Mouse (Mus musculus) spleen, adult 2 months (tissue): ENCODE results near the gene Crot. TPM values are rescaled to one million over a fixed set of nuclear protein-coding genes. Genes with fewer than 3 reads are reported as not detected.

Source experiments
- DNase-seq, 2 experiments: peaks; one replicate each; pipeline versions ENCODE4 v3.0.0 to v3.0.0-alpha.2; 2012 to 2021; ENCODE audit warnings: low spot score in 2 of 2, low read depth in 1 of 2
- H3K27ac ChIP-seq: fragments of 200-500 bp; 2 replicates; pipeline ENCODE4 v1.5.1; 2012; ENCODE audit warnings: low read length, inconsistent platforms; ENCODE audit not compliant: insufficient read depth
- H3K27me3 ChIP-seq: fragments of 200-500 bp; 2 replicates; pipeline ENCODE4 v1.6.1; 2012; ENCODE audit warnings: mild to moderate bottlenecking, moderate library complexity, low read length, inconsistent platforms; ENCODE audit not compliant: control insufficient read depth, insufficient read depth
- H3K36me3 ChIP-seq: fragments of 200-500 bp; 2 replicates; pipeline ENCODE4 v1.6.1; 2012; ENCODE audit warnings: mild to moderate bottlenecking, low read length, inconsistent platforms; ENCODE audit not compliant: control insufficient read depth, insufficient read depth
- H3K4me1 ChIP-seq: fragments of 200-500 bp; 2 replicates; pipeline ENCODE4 v1.6.1; 2011; ENCODE audit warnings: inconsistent platforms; ENCODE audit not compliant: control insufficient read depth, insufficient read depth, insufficient read length
- H3K4me3 ChIP-seq: fragments of 200-500 bp; 2 replicates; pipeline ENCODE4 v1.5.1; 2011; ENCODE audit warnings: mild to moderate bottlenecking, inconsistent platforms; ENCODE audit not compliant: insufficient read depth, insufficient read length; ENCODE audit errors: extremely low read depth
- CTCF ChIP-seq: fragments of 200-500 bp; IDR thresholded peaks from 2 replicates; pipeline ENCODE4 v1.5.1; 2011; ENCODE audit warnings: mild to moderate bottlenecking, inconsistent platforms; ENCODE audit not compliant: insufficient read depth, insufficient read length, insufficient replicate concordance; ENCODE audit errors: extremely low read depth
- POLR2A ChIP-seq: fragments of 200-500 bp; IDR thresholded peaks from 2 replicates; pipeline ENCODE4 v1.6.1; 2011; ENCODE audit warnings: low read depth, low read length, inconsistent platforms
- WGBS: fragments of 180-500 bp; shearing (Covaris S2); methylation state at CpG from one replicate; pipeline ENCODE4 v1.1.7; 2018; 5-methylcytosine and 5-hydroxymethylcytosine counted together
- polyA plus RNA-seq: library from polyadenylated mRNA; depleted of rRNA; stranded (reverse); fragments of >200 nt; gene quantifications from 2 replicates; pipeline ENCODE4 v1.2.3, GENCODE M21; 2012; rRNA removed

Crot gene
- polyA plus RNA-seq: 3.1 and 3.5 TPM in 2 replicates

GRCm38 (mm10) chr5:8996686-8997512 lies at the start of gene Crot:
Crot (minus strand) TSS chr5:8997324.
- Histone ChIP-seq H3K27ac (peak within 1 kb of the TSS; percentile 85), H3K4me3 (peak within 1 kb of the TSS; percentile 85), H3K4me1 (peaks cover 4% of the 10 kb centered on the region), H3K36me3 (peaks cover 5% of the 10 kb centered on the region), H3K27me3 (no peaks in the 10 kb centered on the region)
- WGBS: under 1% methylated on average over 57 of the region's 57 CpGs
- peak; percentile 47 to 90 for DNase-seq
- TF ChIP-seq POLR2A: peak; percentile 73; the same call in 1 of the 2 replicates
- 0 out of 2 replicates have a peak, but pooled peaks have one; percentile 5 for TF ChIP-seq CTCF

GRCm38 (mm10) chr5:9045904-9046303 lies 48.8 kb upstream of the Crot start:
- Histone ChIP-seq H3K4me3 (no peak overlapping the region), H3K27me3 (no peaks in the 10 kb centered on the region), H3K4me1 (no peaks in the 10 kb centered on the region), H3K27ac (no peak overlapping the region), H3K36me3 (no peaks in the 10 kb centered on the region)
- 90% methylated on average over 8 of the region's 8 CpGs for WGBS
- TF ChIP-seq CTCF: no peak
- no peak for TF ChIP-seq POLR2A
- no peak for DNase-seq

DNA sequence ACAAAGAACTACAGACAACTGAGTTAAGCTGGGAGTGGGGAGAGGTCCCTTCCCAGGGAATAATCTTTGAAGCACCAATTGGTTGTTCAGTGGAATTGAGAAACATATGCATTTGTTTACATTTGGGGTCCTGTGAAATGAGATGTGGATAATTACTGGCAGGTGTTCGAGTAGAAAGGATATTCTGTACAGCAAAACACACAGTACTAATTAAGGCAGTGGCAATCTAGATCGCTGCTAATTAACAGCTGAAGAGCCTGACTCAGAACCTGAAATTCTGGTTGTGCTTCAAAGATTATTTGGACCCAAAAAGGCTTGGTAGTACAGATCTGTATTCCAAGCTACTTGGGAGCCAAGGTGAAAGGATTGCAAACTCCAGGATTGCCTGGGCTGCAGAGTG lies 47.7 kb upstream of the Crot start:
- 67% methylated on average over 2 of the region's 2 CpGs for WGBS
- H3K27me3 ChIP-seq: no peaks in the 10 kb centered on the region
- H3K27ac ChIP-seq: no peak overlapping the region
- H3K4me1 ChIP-seq: no peaks in the 10 kb centered on the region
- H3K36me3 ChIP-seq: no peaks in the 10 kb centered on the region
- DNase-seq: no peak
- no peak overlapping the region for H3K4me3 ChIP-seq
- TF ChIP-seq CTCF (no peak), POLR2A (no peak)

DNA sequence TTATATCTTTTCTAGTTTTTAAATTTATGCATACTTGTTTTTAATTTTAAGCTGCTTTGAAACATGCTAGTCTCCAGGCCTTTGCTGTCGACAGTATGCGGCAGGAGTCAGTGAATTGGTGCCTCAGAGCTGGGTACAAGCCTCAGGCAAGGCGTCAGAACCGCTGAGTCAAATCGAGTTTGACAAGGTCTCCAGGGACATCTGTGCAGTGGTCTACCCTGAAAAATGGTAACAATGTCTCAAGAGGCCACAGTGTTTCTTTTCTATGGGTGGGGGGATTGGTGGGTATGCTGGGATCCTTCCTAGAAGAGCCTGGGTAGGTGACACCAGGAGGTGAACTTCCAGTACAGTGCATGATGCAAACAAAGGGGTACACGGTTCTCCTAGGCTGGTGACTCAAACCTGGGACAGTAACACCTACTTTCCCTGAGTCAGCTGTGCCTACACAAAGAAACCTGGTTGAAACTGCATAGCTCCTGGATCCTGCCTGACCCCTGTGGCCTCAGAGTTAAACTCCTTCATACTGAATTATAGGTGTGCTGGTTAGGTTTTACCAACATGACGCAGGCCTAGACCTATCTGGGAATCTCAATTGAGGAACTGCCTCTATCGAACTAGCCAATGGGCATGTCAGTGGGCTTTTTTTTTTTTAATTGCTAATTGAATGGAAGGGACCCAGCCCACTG lies 46.6 kb upstream of the Crot start:
- H3K27ac ChIP-seq: no peak overlapping the region
- WGBS: 71% methylated on average over 8 of the region's 8 CpGs

GRCm38 (mm10) chr5:9042721-9043416 lies 45.7 kb upstream of the Crot start:
- H3K27ac ChIP-seq: no peak overlapping the region
- DNase-seq: no peak
- no peaks in the 10 kb centered on the region for H3K4me1 ChIP-seq
- no peak overlapping the region for H3K4me3 ChIP-seq
- WGBS: 88% methylated on average over 10 of the region's 10 CpGs
- no peak for TF ChIP-seq POLR2A
- TF ChIP-seq CTCF: no peak
- H3K27me3 ChIP-seq: no peaks in the 10 kb centered on the region
- no peaks in the 10 kb centered on the region for H3K36me3 ChIP-seq

More for the DNA sequence above, 46.6 kb upstream of the Crot start:
- Histone ChIP-seq H3K27me3 (no peaks in the 10 kb centered on the region), H3K4me1 (no peaks in the 10 kb centered on the region), H3K4me3 (no peak overlapping the region), H3K36me3 (no peaks in the 10 kb centered on the region)
- TF ChIP-seq POLR2A (no peak), CTCF (no peak)
- DNase-seq: no peak

- TF ChIP-seq POLR2A (no peak), CTCF (no peak)
- Histone ChIP-seq H3K4me3 (no peak overlapping the region), H3K36me3 (no peaks in the 10 kb centered on the region), H3K27ac (no peak overlapping the region), H3K27me3 (no peaks in the 10 kb centered on the region), H3K4me1 (peaks cover 3% of the 10 kb centered on the region; the same call in 1 of the 2 replicates)
- WGBS: 89% methylated on average over 3 of the region's 3 CpGs
- DNase-seq: no peak
Observed at GRCm38 (mm10) chr5:9040665-9041215, 43.6 kb upstream of the Crot start.

GRCm38 (mm10) chr5:9039978-9040377 lies 42.9 kb upstream of the Crot start:
- Histone ChIP-seq H3K4me1 (peaks cover 3% of the 10 kb centered on the region; the same call in 1 of the 2 replicates), H3K36me3 (no peaks in the 10 kb centered on the region), H3K27me3 (no peaks in the 10 kb centered on the region), H3K4me3 (no peak overlapping the region), H3K27ac (no peak overlapping the region)
- 90% methylated on average over 7 of the region's 7 CpGs for WGBS
- DNase-seq: no peak
- TF ChIP-seq POLR2A (no peak), CTCF (no peak)
